Mouse (Mus musculus) MEL (cell line): ENCODE results near the gene Man2b2. TPM values are rescaled to one million over a fixed set of nuclear protein-coding genes. Genes with fewer than 3 reads are reported as not detected.

Experiments
- DNase-seq: peaks from one replicate; pipeline ENCODE4 v3.0.0; 2011; ENCODE audit warnings: low read depth, low spot score
- H3K27ac ChIP-seq: 2 replicates; pipeline ENCODE4 v1.5.1; 2012; ENCODE audit warnings: low read depth, mild to moderate bottlenecking, control low read depth, low read length, moderate library complexity; ENCODE audit not compliant: control insufficient read depth
- H3K27me3 ChIP-seq, 2 experiments: fragments of 150-350 bp in 1 of 2; sonication (generic) in 1 of 2; 2 replicates each; pipeline ENCODE4 v1.6.1; 2012; ENCODE audit warnings: low read length in 2 of 2, mild to moderate bottlenecking in 2 of 2, improper control_type of control experiment in 1 of 2, moderate library complexity in 1 of 2; ENCODE audit not compliant: insufficient read depth in 2 of 2, control insufficient read depth in 1 of 2
- H3K36me3 ChIP-seq, 2 experiments: 2 replicates each; pipeline ENCODE4 v1.6.1; 2012 to 2014; ENCODE audit warnings: low read length in 2 of 2, improper control_type of control experiment in 1 of 2, inconsistent platforms in 1 of 2, mild to moderate bottlenecking in 1 of 2; ENCODE audit not compliant: insufficient read depth in 2 of 2, control insufficient read depth in 1 of 2
- H3K4me1 ChIP-seq, 2 experiments: fragments of 150-350 bp in 1 of 2; sonication (generic) in 1 of 2; 2 replicates each; pipeline ENCODE4 v1.6.1; 2012; ENCODE audit warnings: low read length in 2 of 2, improper control_type of control experiment in 1 of 2, mild to moderate bottlenecking in 1 of 2; ENCODE audit not compliant: insufficient read depth in 2 of 2, control insufficient read depth in 1 of 2
- H3K4me3 ChIP-seq, 2 experiments: fragments of 150-350 bp in 1 of 2; sonication (generic) in 1 of 2; 2 replicates each; pipeline ENCODE4 v1.5.1; 2012; ENCODE audit warnings: low read depth in 2 of 2, low read length in 2 of 2, mild to moderate bottlenecking in 2 of 2, moderate library complexity in 2 of 2, control low read depth in 1 of 2, improper control_type of control experiment in 1 of 2; ENCODE audit not compliant: control insufficient read depth in 1 of 2, insufficient read depth in 1 of 2
- H3K79me2 ChIP-seq: 2 replicates; pipeline ENCODE4 v1.6.1; 2012; ENCODE audit warnings: mild to moderate bottlenecking, low read length, moderate library complexity; ENCODE audit not compliant: control insufficient read depth, poor library complexity, insufficient read depth
- H3K9ac ChIP-seq: 2 replicates; pipeline ENCODE4 v1.6.1; 2012; ENCODE audit warnings: low read depth, mild to moderate bottlenecking, control low read depth, low read length, moderate library complexity; ENCODE audit not compliant: control insufficient read depth, poor library complexity, severe bottlenecking
- H3K9me3 ChIP-seq: fragments of 150-350 bp; sonication (generic); replicated peaks from 2 replicates; pipeline ENCODE4 v1.6.1; 2012; ENCODE audit warnings: mild to moderate bottlenecking, low read length, improper control_type of control experiment, moderate library complexity; ENCODE audit not compliant: insufficient read depth
- BHLHE40 ChIP-seq: IDR thresholded peaks from 2 replicates; pipeline ENCODE4 v1.6.1; 2012; ENCODE audit warnings: low read depth, mild to moderate bottlenecking, inconsistent platforms, low read length, improper control_type of control experiment, borderline replicate concordance
- CTCF ChIP-seq, 3 experiments: IDR thresholded peaks in 2 of 3; conservative IDR thresholded peaks in 1 of 3; 2 replicates each; pipeline ENCODE4 v1.5.1; 2011 to 2012; ENCODE audit warnings: low read length in 3 of 3, low read depth in 2 of 3, mild to moderate bottlenecking in 2 of 3, improper control_type of control experiment in 1 of 3, inconsistent platforms in 1 of 3, mixed read lengths in 1 of 3, moderate library complexity in 1 of 3; ENCODE audit not compliant: control insufficient read depth in 1 of 3, insufficient read depth in 1 of 3, poor library complexity in 1 of 3, severe bottlenecking in 1 of 3
- E2F4 ChIP-seq: IDR thresholded peaks from 2 replicates; pipeline ENCODE4 v1.6.1; 2011; ENCODE audit warnings: low read depth, low read length, improper control_type of control experiment, borderline replicate concordance
- EP300 ChIP-seq, 2 experiments: IDR thresholded peaks; 2 replicates each; pipeline ENCODE4 v1.6.1; 2011; ENCODE audit warnings: improper control_type of control experiment in 2 of 2, low read length in 2 of 2, low read depth in 1 of 2, mild to moderate bottlenecking in 1 of 2
- MAZ ChIP-seq: IDR thresholded peaks from 2 replicates; pipeline ENCODE4 v1.6.1; 2012; ENCODE audit warnings: low read depth, mild to moderate bottlenecking, inconsistent platforms, low read length, improper control_type of control experiment
- MYB ChIP-seq: IDR thresholded peaks from 2 replicates; pipeline ENCODE4 v1.6.1; 2011; ENCODE audit warnings: mild to moderate bottlenecking, low read depth, low read length, improper control_type of control experiment
- MYC ChIP-seq: IDR thresholded peaks from 2 replicates; pipeline ENCODE4 v1.6.1; 2011; ENCODE audit warnings: low read depth, mild to moderate bottlenecking, low read length, improper control_type of control experiment, moderate library complexity
- RAD21 ChIP-seq: IDR thresholded peaks from 2 replicates; pipeline ENCODE4 v1.6.1; 2011; ENCODE audit warnings: mild to moderate bottlenecking, low read depth, low read length, improper control_type of control experiment
- SIN3A ChIP-seq: IDR thresholded peaks from 2 replicates; pipeline ENCODE4 v1.6.1; 2012; ENCODE audit warnings: low read length, improper control_type of control experiment, inconsistent platforms
- SMC3 ChIP-seq: IDR thresholded peaks from 2 replicates; pipeline ENCODE4 v1.6.1; 2011; ENCODE audit warnings: low read depth, low read length, improper control_type of control experiment
- polyA plus RNA-seq, 2 experiments: library from polyadenylated mRNA; stranded (reverse) in 1 of 2; unstranded in 1 of 2; fragments of >175 nt in 1 of 2; fragments of >200 nt in 1 of 2; gene quantifications; 2 replicates each; pipeline versions ENCODE4 v1.2.1 to v1.2.4; 2012; ENCODE audit warnings: low replicate concordance in 2 of 2, low read depth in 1 of 2; ENCODE audit not compliant: insufficient read length in 2 of 2, insufficient read depth in 1 of 2, missing spikeins in 1 of 2
- total RNA-seq: library from RNA; depleted of rRNA; stranded (reverse); fragments of 300-350 nt; gene quantifications from 2 replicates; pipeline ENCODE4 v1.2.3, GENCODE M21; 2012

The Man2b2 gene
- total and polyA plus RNA-seq, 3 experiments, result 9.3 to 37.1 TPM; not detected in 1

DNA sequence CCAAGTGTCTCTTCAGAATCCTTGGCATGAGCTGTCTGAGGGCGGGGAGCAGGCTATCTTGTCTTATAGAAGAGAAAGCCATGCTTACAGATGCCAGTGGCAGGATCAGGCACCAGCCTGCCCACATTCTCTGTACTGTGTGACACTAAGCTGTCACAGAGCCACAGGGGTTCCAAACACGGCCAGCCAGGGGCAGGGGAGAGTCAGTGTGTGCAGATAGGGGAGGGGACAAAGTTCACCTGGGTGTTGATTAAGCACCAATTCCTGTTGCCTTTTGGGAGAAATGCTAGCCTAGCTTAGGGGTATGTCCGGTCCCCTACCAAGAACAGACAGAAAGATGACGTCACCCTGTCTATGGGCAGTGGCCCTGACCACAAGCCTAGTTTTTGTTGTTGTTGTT, 1.4 kb downstream of the Man2b2 start:
- Histone ChIP-seq H3K36me3 (peaks cover 2 to 3% of the 10 kb centered on the region in 2 experiments; a peak in 1 of 4 replicates), H3K9ac (no peak overlapping the region), H3K4me3 (no peak overlapping the region), H3K27ac (no peak overlapping the region), H3K4me1 (peaks cover 0 to 13% of the 10 kb centered on the region in 2 experiments; a peak in 2 of 4 replicates), H3K9me3 (no peaks in the 10 kb centered on the region), H3K79me2 (no peaks in the 10 kb centered on the region; the same call in 1 of the 2 replicates), H3K27me3 (no peaks in the 10 kb centered on the region)
- no peak for DNase-seq
- TF ChIP-seq MYB (no peak), MYC (no peak), MAZ (no peak), E2F4 (no peak)

DNA sequence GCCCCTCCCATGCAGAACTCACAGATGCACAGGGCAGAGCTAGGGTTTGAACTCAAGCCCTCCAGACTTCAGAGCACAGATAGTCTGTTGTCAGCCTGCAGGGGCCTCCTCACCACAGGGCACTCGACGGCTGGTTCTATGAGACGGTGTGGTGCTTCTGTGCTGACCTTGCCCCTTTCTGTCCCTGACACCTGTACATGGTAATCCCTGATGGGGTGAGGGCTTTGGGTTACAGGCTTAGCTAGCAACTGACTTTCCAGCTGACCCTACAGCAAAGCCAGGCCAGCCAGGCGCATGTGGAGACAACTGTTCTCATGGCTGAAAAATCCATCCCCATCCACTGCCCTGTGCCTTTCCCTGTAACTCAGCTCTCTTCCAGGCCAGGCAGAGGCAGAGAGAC, 7.5 kb downstream of the Man2b2 start:
- no peak for TF ChIP-seq MYC
- no peak for TF ChIP-seq MAZ
- TF ChIP-seq BHLHE40, result no peak
- no peak for TF ChIP-seq E2F4
- TF ChIP-seq EP300 (IDR thresholded peaks at IDR 0.05; ENCODE audit: low read depth in 1 of 2, low read length in 2 of 2), result no peak
- H3K79me2 ChIP-seq, result no peaks in the 10 kb centered on the region
- no peak overlapping the region for H3K4me3 ChIP-seq
- H3K27ac ChIP-seq, result no peak overlapping the region
- no peak overlapping the region for H3K9ac ChIP-seq
- no peaks in the 10 kb centered on the region for H3K9me3 ChIP-seq
- no peaks in the 10 kb centered on the region for H3K4me1 ChIP-seq
- H3K27me3 ChIP-seq, result no peaks in the 10 kb centered on the region
- DNase-seq, result no peak
- H3K36me3 ChIP-seq, result peaks cover 0 to 5% of the 10 kb centered on the region in 2 experiments; a peak in 1 of 4 replicates

DNA sequence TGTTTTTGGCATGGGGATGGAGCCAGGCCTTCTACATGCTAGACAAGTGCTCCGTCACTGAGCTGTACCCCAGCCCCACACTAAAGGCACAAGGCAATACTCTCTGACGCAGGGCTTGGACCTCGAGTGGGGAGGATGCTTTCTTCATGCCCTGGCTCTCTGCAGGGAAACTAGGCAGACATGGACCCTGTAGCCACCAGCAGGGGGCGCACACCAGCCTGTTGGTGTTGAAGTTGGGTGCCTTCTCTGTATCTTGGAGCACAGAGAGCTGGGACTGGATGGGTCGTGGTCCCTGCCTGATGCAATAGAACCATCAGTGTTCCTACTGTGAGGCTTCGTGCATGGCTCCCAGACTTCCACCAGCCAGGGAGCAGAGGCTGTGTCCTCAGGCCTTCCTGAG, 10.3 kb downstream of the Man2b2 start:
- peak; percentile 78 for DNase-seq
- TF ChIP-seq SMC3 (peak; percentile 46), CTCF (IDR thresholded peaks at IDR 0.05 in 2 of 3, conservative IDR thresholded peaks at IDR 0.05 in 1 of 3; ENCODE audit: control insufficient read depth in 1 of 3, insufficient read depth in 1 of 3, low read depth in 2 of 3, low read length in 3 of 3, poor library complexity in 1 of 3, severe bottlenecking in 1 of 3) (peak; percentile 86 to 98 (median 97)), SIN3A (no peak), RAD21 (peak; percentile 14)
- TF ChIP-seq, all 39 proteins: peak for 3

More for the DNA sequence above, 10.3 kb downstream of the Man2b2 start:
- Histone ChIP-seq H3K4me3 (no peak overlapping the region), H3K79me2 (no peaks in the 10 kb centered on the region), H3K27me3 (no peaks in the 10 kb centered on the region), H3K4me1 (no peaks in the 10 kb centered on the region), H3K36me3 (peaks cover 0 to 3% of the 10 kb centered on the region in 2 experiments; a peak in 1 of 4 replicates), H3K9ac (no peak overlapping the region), H3K27ac (no peak overlapping the region), H3K9me3 (no peaks in the 10 kb centered on the region)
